In the genomic region with DNA sequence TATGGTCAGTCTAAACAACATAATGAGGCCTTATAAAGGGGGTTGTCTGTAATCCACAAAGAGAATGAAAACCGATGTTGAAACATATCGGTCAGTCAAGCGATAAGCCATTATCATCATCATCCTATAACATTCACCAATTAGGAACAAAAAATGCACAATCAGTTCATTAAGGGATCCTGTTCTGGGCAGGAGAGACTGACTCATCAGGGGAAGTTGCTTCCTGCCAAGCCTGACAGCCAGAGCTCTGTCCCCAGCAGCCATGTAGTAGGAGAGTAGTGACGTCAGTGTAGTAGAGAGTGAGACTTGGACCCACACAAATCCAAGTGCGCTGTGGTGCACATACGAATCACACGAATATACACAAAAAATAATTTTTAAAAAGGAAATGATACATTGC, we compare ENCODE assay signal across 13 mouse cellular contexts.
"Had no signal": no experiment of that assay in that cellular context is flagged by ENCODE, and none has a peak within 500 bp of the region (broad histone marks: within the 10 kb centered on the region; RNA-seq: fewer than 3 reads in every experiment).

No protein-coding gene starts in this region.

- H3K9me3 ChIP-seq: limb, embryonic 12.5 days; midbrain, embryonic 13.5 days; neural tube, embryonic 15.5 days had no signal

- ATAC-seq: midbrain, embryonic 13.5 days had no signal

- DNase-seq: kidney, adult 11 months; kidney, postnatal 25 days; liver; lung, adult 2 months; lung, postnatal 10 days; thymus, postnatal 14 days had no signal

- H3K4me3 ChIP-seq: limb, embryonic 12.5 days; midbrain, embryonic 13.5 days; myocyte; neural tube, embryonic 15.5 days had no signal

- H3K9ac ChIP-seq: limb, embryonic 12.5 days; liver, embryonic 14.5 days; midbrain, embryonic 13.5 days; neural tube, embryonic 15.5 days had no signal

- H3K27me3 ChIP-seq: limb, embryonic 12.5 days had no signal

- H3K4me2 ChIP-seq: limb, embryonic 12.5 days; midbrain, embryonic 13.5 days; neural tube, embryonic 15.5 days had no signal

- H3K36me3 ChIP-seq: limb, embryonic 12.5 days; midbrain, embryonic 13.5 days; neural tube, embryonic 15.5 days had no signal

- H3K27ac ChIP-seq: limb, embryonic 12.5 days; liver, embryonic 14.5 days; macrophage; midbrain, embryonic 13.5 days; neural tube, embryonic 15.5 days; stomach, postnatal 0 days had no signal
